Mouse (Mus musculus): ENCODE measurements around the gene Phyhipl. TPM values are rescaled to one million over a fixed set of nuclear protein-coding genes. Genes with fewer than 3 reads are reported as not detected.

Gene Phyhipl
- polyA plus RNA-seq, 1 experiment from 2014 or later, result 0.07 TPM

DNA sequence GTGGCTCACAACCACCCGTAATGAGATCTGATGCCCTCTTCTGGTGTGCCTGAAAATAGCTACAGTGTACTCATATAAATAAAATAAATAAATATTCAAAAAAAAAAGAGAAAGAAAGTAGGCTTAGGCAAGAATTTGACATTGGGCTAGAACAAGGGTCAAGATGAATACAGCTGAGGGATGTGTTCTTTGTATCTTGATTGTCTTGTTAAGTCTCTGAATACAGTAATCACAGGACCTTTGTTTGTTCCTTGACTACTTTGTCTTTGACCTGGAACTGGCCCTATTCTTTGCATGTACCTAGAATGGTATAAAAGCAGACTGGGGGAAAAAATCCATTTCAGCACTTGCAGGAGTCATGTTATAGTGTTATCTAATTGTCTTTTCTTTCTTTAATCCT is 44.1 kb downstream of the Phyhipl start:
- TF ChIP-seq CTCF (IDR thresholded peaks at IDR 0.05; ENCODE audit: low read depth) (no peak), EP300 (IDR thresholded peaks at IDR 0.05; ENCODE audit: low read depth) (no peak)
- ATAC-seq, result no peak
- H3K4me3 ChIP-seq (ENCODE audit: low read depth, low read length), result no peak overlapping the region

DNA sequence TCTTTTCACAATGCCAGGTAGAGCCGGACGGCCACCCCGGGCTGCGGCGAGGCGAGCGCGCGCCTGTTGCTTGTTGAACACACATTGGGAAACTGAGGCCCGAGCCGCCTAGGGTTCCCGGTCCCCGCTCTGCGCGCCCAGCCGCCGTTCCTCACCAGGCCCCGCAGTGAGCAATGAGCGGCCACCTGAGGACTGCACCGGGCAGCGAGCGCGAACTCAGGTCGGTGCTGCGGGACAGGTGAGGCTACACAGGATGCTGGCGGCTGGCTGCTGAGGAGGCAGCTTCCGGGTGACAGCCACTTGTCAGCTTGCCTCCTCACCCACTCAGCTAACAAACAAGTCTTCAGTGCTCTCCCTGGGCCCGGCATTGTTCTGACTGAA is 55.9 kb downstream of the Phyhipl start:
- DNase-seq (no peak), ATAC-seq (no peak)
- Histone ChIP-seq H3K27me3 (ENCODE audit: insufficient read depth, low read length) (peaks cover 27% of the 10 kb centered on the region), H3K4me1 (ENCODE audit: insufficient read depth) (peaks cover 14% of the 10 kb centered on the region), H3K9ac (replicated peaks) (no peak overlapping the region), H3K4me2 (ENCODE audit: low read depth, low read length) (peak overlapping the region; percentile 82), H3K4me3 (ENCODE audit: low read depth, low read length) (peak overlapping the region; percentile 56), H3K36me3 (replicated peaks; ENCODE audit: insufficient read depth, low read length) (no peaks in the 10 kb centered on the region), H3K27ac (ENCODE audit: low read depth) (no peak overlapping the region), H3K9me3 (ENCODE audit: low read length) (no peaks in the 10 kb centered on the region)
- 2% methylated on average over 27 of the region's 28 CpGs for WGBS (ENCODE audit: insufficient replicate concordance)
- TF ChIP-seq CTCF (IDR thresholded peaks at IDR 0.05; ENCODE audit: low read depth) (no peak), EP300 (IDR thresholded peaks at IDR 0.05; ENCODE audit: low read depth) (no peak)

More for the DNA sequence above, 44.1 kb downstream of the Phyhipl start:
- DNase-seq, result no peak
- no peak overlapping the region for H3K9ac ChIP-seq (replicated peaks)
- 71% methylated on average over 1 of the region's 1 CpGs for WGBS (ENCODE audit: insufficient replicate concordance)
- no peaks in the 10 kb centered on the region for H3K36me3 ChIP-seq (replicated peaks; ENCODE audit: insufficient read depth, low read length)
- no peaks in the 10 kb centered on the region for H3K27me3 ChIP-seq (ENCODE audit: insufficient read depth, low read length)
- no peaks in the 10 kb centered on the region for H3K4me1 ChIP-seq (ENCODE audit: insufficient read depth)
- H3K4me2 ChIP-seq (ENCODE audit: low read depth, low read length), result no peak overlapping the region
- no peak overlapping the region for H3K27ac ChIP-seq (ENCODE audit: low read depth)
- H3K9me3 ChIP-seq (ENCODE audit: low read length), result no peaks in the 10 kb centered on the region

DNA sequence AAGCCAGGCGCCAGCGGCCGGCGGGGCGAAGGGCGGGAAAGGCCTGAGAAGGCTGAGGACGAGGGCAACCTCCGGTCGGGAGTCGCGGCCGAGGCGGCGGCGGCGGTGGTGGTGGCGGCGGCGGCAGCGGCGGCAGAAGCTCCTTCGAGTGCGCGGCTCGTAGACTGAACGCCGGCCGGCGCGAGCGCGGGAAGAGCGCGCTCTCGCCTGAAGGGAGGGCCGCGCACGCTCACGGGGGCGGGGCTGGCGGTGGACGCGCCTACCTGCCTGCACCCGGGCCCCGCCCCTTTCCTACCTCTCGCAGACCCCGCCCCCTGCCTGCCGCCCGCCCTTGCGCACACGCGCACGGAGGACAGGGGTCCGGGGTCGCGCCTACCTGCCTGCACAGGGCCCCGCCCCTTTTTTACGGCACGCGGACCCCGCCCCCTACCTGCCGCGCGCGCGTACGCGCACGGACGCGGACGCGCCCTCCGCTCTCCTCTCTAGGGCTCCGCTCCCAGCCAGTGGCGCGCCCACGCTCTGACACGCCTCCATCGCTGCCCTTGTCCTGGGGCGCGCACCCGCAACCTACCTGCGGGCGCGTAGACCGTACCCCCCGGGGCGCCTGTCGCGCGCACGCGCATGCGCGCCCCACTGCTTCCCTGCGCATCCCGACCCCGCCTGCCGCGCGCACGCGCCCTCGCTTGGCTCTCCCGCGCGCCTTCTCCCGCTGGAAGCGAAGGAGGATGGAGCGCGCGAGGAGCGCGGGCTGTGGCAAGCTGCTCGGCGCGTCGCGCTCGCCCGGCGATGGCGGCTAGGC is 56.4 kb downstream of the Phyhipl start:
- ATAC-seq, result peak; percentile 88
- WGBS (ENCODE audit: insufficient replicate concordance), result 3% methylated on average over 80 of the region's 124 CpGs
- peaks cover 27% of the 10 kb centered on the region for H3K27me3 ChIP-seq (ENCODE audit: insufficient read depth, low read length)
- H3K4me2 ChIP-seq (ENCODE audit: low read depth, low read length), result peak overlapping the region; percentile 82
- H3K36me3 ChIP-seq (replicated peaks; ENCODE audit: insufficient read depth, low read length), result no peaks in the 10 kb centered on the region
- DNase-seq, result peak; percentile 66
- no peak overlapping the region for H3K27ac ChIP-seq (ENCODE audit: low read depth)
- H3K9me3 ChIP-seq (ENCODE audit: low read length), result no peaks in the 10 kb centered on the region
- peak overlapping the region; percentile 56 for H3K4me3 ChIP-seq (ENCODE audit: low read depth, low read length)
- no peak overlapping the region for H3K9ac ChIP-seq (replicated peaks)
- peaks cover 14% of the 10 kb centered on the region for H3K4me1 ChIP-seq (ENCODE audit: insufficient read depth)
- TF ChIP-seq EP300 (IDR thresholded peaks at IDR 0.05; ENCODE audit: low read depth) (no peak), CTCF (IDR thresholded peaks at IDR 0.05; ENCODE audit: low read depth) (no peak)

DNA sequence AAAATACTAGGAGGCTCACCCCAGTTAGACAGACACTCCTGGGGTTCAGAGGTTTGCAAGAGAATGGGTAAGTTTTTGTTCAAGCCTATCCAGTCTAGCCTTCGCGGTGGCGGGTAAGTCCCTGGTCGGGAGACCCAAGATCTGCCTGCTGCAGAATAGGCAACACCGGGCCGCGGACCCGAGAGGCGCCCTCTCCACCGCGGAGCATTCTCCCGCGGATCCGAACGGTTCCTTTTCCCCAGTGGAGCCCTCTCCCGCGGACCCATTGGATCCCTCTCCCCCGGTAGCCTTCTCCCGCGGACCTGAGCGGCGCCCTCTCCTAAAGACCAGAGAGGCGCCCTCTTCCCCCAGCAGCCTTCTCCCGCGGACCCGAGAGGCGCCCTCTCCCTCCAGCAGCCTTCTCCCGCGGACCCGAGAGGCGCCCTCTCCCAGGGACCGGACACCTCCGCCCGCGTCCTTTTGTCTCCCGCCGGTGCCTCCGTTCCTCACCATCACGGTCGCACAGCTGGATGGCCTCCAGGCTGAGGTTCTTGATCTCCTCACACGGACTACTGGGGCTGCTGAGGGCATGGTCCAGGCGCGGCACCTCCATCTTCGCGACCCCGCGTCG is 57.1 kb downstream of the Phyhipl start:
- H3K27me3 ChIP-seq (ENCODE audit: insufficient read depth, low read length), result peaks cover 27% of the 10 kb centered on the region
- H3K4me1 ChIP-seq (ENCODE audit: insufficient read depth), result peaks cover 14% of the 10 kb centered on the region
- H3K4me3 ChIP-seq (ENCODE audit: low read depth, low read length), result peak overlapping the region; percentile 56
- no peak overlapping the region for H3K27ac ChIP-seq (ENCODE audit: low read depth)
- WGBS (ENCODE audit: insufficient replicate concordance), result 1% methylated on average over 35 of the region's 48 CpGs
- peak overlapping the region; percentile 82 for H3K4me2 ChIP-seq (ENCODE audit: low read depth, low read length)
- H3K9ac ChIP-seq (replicated peaks), result no peak overlapping the region
- no peaks in the 10 kb centered on the region for H3K9me3 ChIP-seq (ENCODE audit: low read length)
- ATAC-seq (peak; percentile 11; the same call in 1 of the 2 replicates), DNase-seq (no peak)
- TF ChIP-seq CTCF (IDR thresholded peaks at IDR 0.05; ENCODE audit: low read depth) (no peak), EP300 (IDR thresholded peaks at IDR 0.05; ENCODE audit: low read depth) (no peak)
- H3K36me3 ChIP-seq (replicated peaks; ENCODE audit: insufficient read depth, low read length), result no peaks in the 10 kb centered on the region

DNA sequence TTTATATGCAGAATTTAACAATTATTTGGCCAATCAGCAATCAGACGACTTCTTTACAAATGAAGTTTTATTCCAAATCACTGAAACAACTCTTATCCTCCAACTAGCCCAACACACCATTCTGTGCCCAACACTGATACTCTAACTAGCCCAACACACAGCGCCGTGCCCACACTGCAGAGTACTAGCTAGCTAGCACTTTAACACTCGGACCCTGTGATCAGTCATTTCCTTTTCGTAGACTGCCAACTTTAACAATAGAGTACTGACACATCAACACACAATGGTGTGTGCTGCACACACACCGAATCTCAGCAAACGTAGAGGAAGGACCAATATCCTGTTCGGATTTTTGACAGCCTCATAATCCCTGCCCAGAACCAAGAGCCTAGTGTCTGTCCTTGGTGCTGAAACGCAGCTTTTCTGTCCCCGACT is 57.7 kb downstream of the Phyhipl start:
- 21% methylated on average over 10 of the region's 10 CpGs for WGBS (ENCODE audit: insufficient replicate concordance)
- 0 out of 2 replicates have a peak overlapping the region, but pooled peaks have one; percentile 82 for H3K4me2 ChIP-seq (ENCODE audit: low read depth, low read length)

DNA sequence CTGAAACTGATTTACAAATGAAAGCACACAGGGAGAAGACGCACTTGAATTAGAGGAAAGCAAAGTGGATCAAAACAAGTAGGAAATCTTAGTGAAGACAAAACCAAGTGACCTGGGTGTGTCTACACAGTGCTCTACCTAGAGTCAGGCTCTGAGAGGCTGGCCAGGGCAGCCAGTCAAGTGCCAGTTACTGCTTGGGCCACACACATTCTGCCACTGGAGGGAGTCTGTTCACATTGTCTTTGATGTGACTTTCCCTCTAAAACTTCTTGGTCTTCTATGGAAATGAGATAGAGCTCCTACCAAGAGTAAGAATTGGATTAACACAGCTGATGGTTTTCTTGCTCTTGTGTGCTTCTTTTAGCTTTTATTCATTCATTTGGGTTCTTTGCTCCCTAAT is 61.8 kb downstream of the Phyhipl start:
- TF ChIP-seq CTCF (IDR thresholded peaks at IDR 0.05; ENCODE audit: low read depth), result peak; percentile 15; the same call in 1 of the 2 replicates
- TF ChIP-seq EP300 (IDR thresholded peaks at IDR 0.05; ENCODE audit: low read depth), result no peak
- Histone ChIP-seq H3K9ac (replicated peaks) (no peak overlapping the region), H3K27me3 (ENCODE audit: insufficient read depth, low read length) (peaks cover 12% of the 10 kb centered on the region), H3K27ac (ENCODE audit: low read depth) (no peak overlapping the region), H3K4me2 (ENCODE audit: low read depth, low read length) (no peak overlapping the region), H3K36me3 (replicated peaks; ENCODE audit: insufficient read depth, low read length) (no peaks in the 10 kb centered on the region), H3K9me3 (ENCODE audit: low read length) (no peaks in the 10 kb centered on the region), H3K4me3 (ENCODE audit: low read depth, low read length) (no peak overlapping the region), H3K4me1 (ENCODE audit: insufficient read depth) (peaks cover 3% of the 10 kb centered on the region)
- ATAC-seq (no peak), DNase-seq (no peak)
- WGBS (ENCODE audit: insufficient replicate concordance), result 49% methylated on average over 1 of the region's 1 CpGs

More for the DNA sequence above, 57.7 kb downstream of the Phyhipl start:
- H3K4me3 ChIP-seq (ENCODE audit: low read depth, low read length), result no peak overlapping the region
- H3K9me3 ChIP-seq (ENCODE audit: low read length), result no peaks in the 10 kb centered on the region
- TF ChIP-seq EP300 (IDR thresholded peaks at IDR 0.05; ENCODE audit: low read depth), result no peak
- no peak for TF ChIP-seq CTCF (IDR thresholded peaks at IDR 0.05; ENCODE audit: low read depth)
- no peak for DNase-seq
- no peak overlapping the region for H3K9ac ChIP-seq (replicated peaks)
- peaks cover 14% of the 10 kb centered on the region for H3K4me1 ChIP-seq (ENCODE audit: insufficient read depth)
- no peak overlapping the region for H3K27ac ChIP-seq (ENCODE audit: low read depth)
- no peak for ATAC-seq
- peaks cover 27% of the 10 kb centered on the region for H3K27me3 ChIP-seq (ENCODE audit: insufficient read depth, low read length)
- no peaks in the 10 kb centered on the region for H3K36me3 ChIP-seq (replicated peaks; ENCODE audit: insufficient read depth, low read length)
